Mouse (Mus musculus) heart, postnatal 4 days (tissue): Measurements from ENCODE around the gene Tdrd9. TPM values are rescaled to one million over a fixed set of nuclear protein-coding genes. Genes with fewer than 3 reads are reported as not detected.
"Not testable (repeated sequence)": the region's sequence is repeated elsewhere in the genome, so short reads cannot be mapped to it uniquely, and the experiment has no call there.

ENCODE experiments used
- DNase-seq: peaks from one replicate; pipeline ENCODE4 v3.0.0; 2021
- total RNA-seq, 2 experiments: library from RNA; stranded (reverse); gene quantifications; 2 replicates each; pipeline ENCODE4 v1.2.3; 2021

Gene Tdrd9
- total RNA-seq, 2 experiments from 2014 or later, result 0.33 to 0.50 TPM

- no peak for DNase-seq
Observed at GRCm38 (mm10) chr12:112027408-112027807, 56.0 kb downstream of the Tdrd9 start.

GRCm38 (mm10) chr12:112033409-112033975 lies 62.1 kb downstream of the Tdrd9 start:
- DNase-seq, result no peak

- not testable (repeated sequence) for DNase-seq
Observed at GRCm38 (mm10) chr12:112035341-112036100, 64.2 kb downstream of the Tdrd9 start.

- no peak for DNase-seq
Observed at GRCm38 (mm10) chr12:112038441-112038840, 67.1 kb downstream of the Tdrd9 start.

- no peak for DNase-seq
Observed at GRCm38 (mm10) chr12:112039169-112039568, 67.8 kb downstream of the Tdrd9 start.

GRCm38 (mm10) chr12:112042681-112043080 lies 71.3 kb downstream of the Tdrd9 start:
- DNase-seq, result no peak

GRCm38 (mm10) chr12:112077651-112078050 lies 106.3 kb downstream of the Tdrd9 start:
- peak; percentile 89 for DNase-seq

GRCm38 (mm10) chr12:112079911-112080310 lies 108.6 kb downstream of the Tdrd9 start:
- DNase-seq, result no peak

- no peak for DNase-seq
Observed at GRCm38 (mm10) chr12:112080911-112081310, 109.6 kb downstream of the Tdrd9 start.

- DNase-seq, result no peak
Observed at GRCm38 (mm10) chr12:112082241-112082640, 110.9 kb downstream of the Tdrd9 start.

GRCm38 (mm10) chr12:112086250-112086649 lies 114.9 kb downstream of the Tdrd9 start:
- no peak for DNase-seq

- DNase-seq, result no peak
Observed at GRCm38 (mm10) chr12:112086726-112087125, 115.4 kb downstream of the Tdrd9 start.

- no peak for DNase-seq
Observed at GRCm38 (mm10) chr12:112088609-112089324, 117.4 kb downstream of the Tdrd9 start.

- DNase-seq, result peak; percentile 76
Observed at GRCm38 (mm10) chr12:112091054-112091453, 119.7 kb downstream of the Tdrd9 start.

GRCm38 (mm10) chr12:112094261-112094880 lies 123.0 kb downstream of the Tdrd9 start:
- DNase-seq, result no peak

- peak; percentile 69 for DNase-seq
Observed at GRCm38 (mm10) chr12:112096051-112096732, 124.8 kb downstream of the Tdrd9 start.

- no peak for DNase-seq
Observed at GRCm38 (mm10) chr12:112096733-112097117, 125.4 kb downstream of the Tdrd9 start.

GRCm38 (mm10) chr12:112100106-112100505 lies 128.7 kb downstream of the Tdrd9 start:
- DNase-seq, result no peak

GRCm38 (mm10) chr12:112101045-112101444 lies 129.7 kb downstream of the Tdrd9 start:
- no peak for DNase-seq

GRCm38 (mm10) chr12:112103179-112103578 lies 131.8 kb downstream of the Tdrd9 start:
- DNase-seq, result no peak

- no peak for DNase-seq
Observed at GRCm38 (mm10) chr12:112104890-112105289, 133.5 kb downstream of the Tdrd9 start.

GRCm38 (mm10) chr12:112106541-112106971 lies 135.2 kb downstream of the Tdrd9 start, which contains the start of gene Aspg:
Gene Aspg (plus strand): TSS chr12:112106679.
- DNase-seq, result peak; percentile 35
